In genomic region chr7:65213216-65213925, GRCm38 (mm10) we compare ENCODE assay signal across 9 mouse cellular contexts. TPM values are rescaled to one million over a fixed set of nuclear protein-coding genes. Genes with fewer than 3 reads are reported as not detected.
DNase-seq lines count a peak whose midpoint lies in the region.
"Had no signal": no experiment of that assay in that cellular context is flagged by ENCODE, and none has a peak within 500 bp of the region (broad histone marks: within the 10 kb centered on the region; RNA-seq: fewer than 3 reads in every experiment).

No protein-coding gene starts in this region.

- intact Hi-C loops in heart, postnatal 14 days (cut with DNase I) = loop anchor here (5.0 kb wide), 1 partner anchor 429 kb away; the partner anchor contains the start of gene Tarsl2

- DNase-seq in ovary, postnatal 10 days (ENCODE audit: low spot score) = peak; percentile 7
- no peak for DNase-seq in ovary, adult 18-20 months (ENCODE audit: low spot score)
- peak; percentile 6 to 28 for DNase-seq in heart, postnatal 14 days
- DNase-seq in kidney, postnatal 4 days = peak; percentile 40 to 59
- peak; percentile 86 for DNase-seq in urinary bladder, postnatal 14 days (ENCODE audit: low spot score)
- no peak for DNase-seq in frontal cortex, postnatal 14 days (ENCODE audit: low spot score in 2 of 2)
- no peak for DNase-seq in cerebellum, adult 11-12 months
- DNase-seq in cerebellum, postnatal 4 days (ENCODE audit: low spot score in 2 of 2) = no peak

RNA-seq across cellular contexts. Expression of gene Fam189a1, which starts 57.0 kb away (rescaled TPM):
- total RNA-seq in heart, postnatal 14 days (2021) = not detected
- total RNA-seq: common myeloid progenitor, adult 5-6 weeks had no signal

Comparison
In these comparisons a context has a peak if more than half of its experiments do, and no peak if none do; other contexts are left out.
1. DNase-seq: peak in ovary, postnatal 10 days (single experiment), heart, postnatal 14 days (2 of 2), kidney, postnatal 4 days (2 of 2) and urinary bladder, postnatal 14 days (single experiment); none in ovary, adult 18-20 months (single experiment), frontal cortex, postnatal 14 days (0 of 2), cerebellum, adult 11-12 months (single experiment) and cerebellum, postnatal 4 days (0 of 2).